Comparison of ENCODE assay signal across 8 mouse cellular contexts in the genomic region with DNA sequence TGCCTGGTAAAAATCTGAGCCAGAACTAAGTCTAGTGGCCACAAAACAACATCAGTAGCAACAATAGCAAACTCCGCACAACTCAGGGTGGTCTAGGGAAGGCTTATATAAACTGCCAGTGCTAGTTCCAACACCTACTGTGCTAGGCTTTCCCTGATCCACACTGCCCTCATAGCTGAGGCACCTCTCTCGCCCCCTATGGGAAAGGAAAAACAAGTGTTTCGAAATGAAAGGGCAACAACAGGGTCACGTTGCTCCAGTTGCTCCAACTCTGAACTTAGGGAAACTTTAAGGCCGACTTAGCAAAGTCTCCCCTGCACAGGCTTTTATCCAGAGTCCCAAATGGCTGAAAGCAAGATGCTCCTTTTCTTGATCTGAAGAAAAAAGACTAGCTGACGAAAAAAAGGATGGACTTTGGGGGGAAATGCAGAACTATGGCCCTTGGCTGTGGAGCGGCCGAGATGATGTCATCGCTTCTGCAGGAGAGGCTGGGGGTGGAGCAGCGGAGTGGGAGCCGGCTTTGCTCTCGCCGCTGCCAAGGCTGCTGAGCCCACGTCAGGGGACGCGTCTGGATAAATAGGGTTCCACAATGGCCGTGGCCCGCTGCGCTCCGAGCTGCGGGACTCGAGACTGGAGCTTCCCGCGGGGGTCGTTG. TPM values are rescaled to one million over a fixed set of nuclear protein-coding genes. Genes with fewer than 3 reads are reported as not detected.
DNase-seq lines count a peak whose midpoint lies in the region; ATAC-seq and TF ChIP-seq lines count a peak whose summit lies in the region.

Gene Sfrp4 (plus strand): TSS at position 532 of the 655 bp plus-strand sequence.

- H3K4me3 ChIP-seq in embryonic facial prominence, embryonic 10.5 days: peak within 1 kb of the TSS; percentile 64
- H3K4me3 ChIP-seq in kidney, embryonic 16.5 days (ENCODE audit: low read length): peak within 1 kb of the TSS; percentile 52
- peak within 1 kb of the TSS; percentile 43 for H3K4me3 ChIP-seq in lung, embryonic 14.5 days (ENCODE audit: low read depth, low read length)
- peak within 1 kb of the TSS; percentile 53 for H3K4me3 ChIP-seq in olfactory bulb, adult 2 months (ENCODE audit: insufficient read depth, low read depth, low read length)

- ATAC-seq in kidney, embryonic 16.5 days (ENCODE audit: low FRiP score, low TSS enrichment): peak; percentile 58; the same call in 1 of the 2 replicates
- peak; percentile 82 for ATAC-seq in lung, embryonic 14.5 days (ENCODE audit: insufficient read depth)

- H3K36me3 ChIP-seq in embryonic facial prominence, embryonic 10.5 days (replicated peaks): no peaks in the 10 kb centered on the region
- no peaks in the 10 kb centered on the region for H3K36me3 ChIP-seq in kidney, embryonic 16.5 days (ENCODE audit: insufficient read depth, low read length)
- H3K36me3 ChIP-seq in lung, embryonic 14.5 days (ENCODE audit: insufficient read depth): no peaks in the 10 kb centered on the region

- H3K9ac ChIP-seq in kidney, embryonic 16.5 days (replicated peaks; ENCODE audit: low read length): peak within 1 kb of the TSS; percentile 63
- H3K9ac ChIP-seq in lung, embryonic 14.5 days: peak within 1 kb of the TSS; percentile 50

- TF ChIP-seq CTCF in lung, embryonic 14.5 days (IDR thresholded peaks at IDR 0.05; ENCODE audit: low read depth): peak; percentile 54
- TF ChIP-seq CTCF in olfactory bulb, adult 2 months (IDR thresholded peaks at IDR 0.05; ENCODE audit: insufficient read depth, low read depth, low read length): no peak

- WGBS in embryonic facial prominence, embryonic 10.5 days: 4% methylated on average over 25 of the region's 25 CpGs
- 4% methylated on average over 25 of the region's 25 CpGs for WGBS in kidney, embryonic 16.5 days
- WGBS in lung, embryonic 14.5 days: 3% methylated on average over 25 of the region's 25 CpGs
- 3% methylated on average over 25 of the region's 25 CpGs for WGBS in olfactory bulb, adult 2 months

- peaks cover 49% of the 10 kb centered on the region for H3K27me3 ChIP-seq in embryonic facial prominence, embryonic 10.5 days (replicated peaks; ENCODE audit: low read depth, poor library complexity, severe bottlenecking)
- H3K27me3 ChIP-seq in kidney, embryonic 16.5 days (ENCODE audit: insufficient read depth, low read length): peaks cover 12% of the 10 kb centered on the region
- H3K27me3 ChIP-seq in lung, embryonic 14.5 days (ENCODE audit: insufficient read depth, low read length): peaks cover 6% of the 10 kb centered on the region

- TF ChIP-seq POLR2A in olfactory bulb, adult 2 months (IDR thresholded peaks at IDR 0.05; ENCODE audit: insufficient read depth, low read depth, low read length): no peak

- DNase-seq in thymus, postnatal 4 days: peak; percentile 21
- no peak for DNase-seq in thymus, adult 18-20 months
- DNase-seq in embryonic facial prominence, embryonic 10.5 days (ENCODE audit: low spot score): peak; percentile 67
- peak; percentile 38 for DNase-seq in heart, adult 8-10 months (ENCODE audit: low spot score)
- peak; percentile 83 for DNase-seq in lung, embryonic 14.5 days
- DNase-seq in B cell, adult 2 months: no peak

- peaks cover 24% of the 10 kb centered on the region for H3K4me1 ChIP-seq in embryonic facial prominence, embryonic 10.5 days
- H3K4me1 ChIP-seq in kidney, embryonic 16.5 days (ENCODE audit: insufficient read depth, low read length): 0 out of 2 replicates have a peak, but pooled peaks cover 7% of the 10 kb centered on the region
- 0 out of 2 replicates have a peak, but pooled peaks cover 2% of the 10 kb centered on the region for H3K4me1 ChIP-seq in lung, embryonic 14.5 days (ENCODE audit: insufficient read depth)
- peaks cover 11% of the 10 kb centered on the region for H3K4me1 ChIP-seq in olfactory bulb, adult 2 months (ENCODE audit: control insufficient read depth, insufficient read depth, low read length)

- no peaks in the 10 kb centered on the region for H3K9me3 ChIP-seq in embryonic facial prominence, embryonic 10.5 days
- no peaks in the 10 kb centered on the region for H3K9me3 ChIP-seq in kidney, embryonic 16.5 days (ENCODE audit: low read length)
- H3K9me3 ChIP-seq in lung, embryonic 14.5 days (ENCODE audit: low read depth, low read length): no peaks in the 10 kb centered on the region

- H3K27ac ChIP-seq in embryonic facial prominence, embryonic 10.5 days (replicated peaks): peak within 1 kb of the TSS; percentile 58
- H3K27ac ChIP-seq in kidney, embryonic 16.5 days (ENCODE audit: low read length): no peak within 1 kb of the TSS
- H3K27ac ChIP-seq in lung, embryonic 14.5 days (ENCODE audit: low read depth): no peak within 1 kb of the TSS
- H3K27ac ChIP-seq in olfactory bulb, adult 2 months (ENCODE audit: insufficient read depth, low read depth, low read length): no peak within 1 kb of the TSS

- H3K4me2 ChIP-seq in kidney, embryonic 16.5 days (replicated peaks; ENCODE audit: low read depth, low read length): peak within 1 kb of the TSS; percentile 93
- H3K4me2 ChIP-seq in lung, embryonic 14.5 days: peak within 1 kb of the TSS; percentile 91

RNA-seq across cellular contexts. Expression of gene Sfrp4, which starts in this region (rescaled TPM):
- 0.26 and 0.67 TPM in 2 replicates for polyA plus RNA-seq in embryonic facial prominence, embryonic 10.5 days (2016; fragmentation: Nextera tagmentation; extraction: Ambion mirVana)
- under 1 TPM; 0.13 to 0.32 (median 0.18) TPM for total RNA-seq in heart, adult 8-10 months (2022)
- 2.2 and 2.4 TPM in 2 replicates for polyA plus RNA-seq in kidney, embryonic 16.5 days (2015; fragmentation: Nextera tagmentation; extraction: Ambion mirVana)
- polyA plus RNA-seq in lung, embryonic 14.5 days (2014; fragmentation: Nextera tagmentation; extraction: Ambion mirVana): 0.18 and 0.32 TPM in 2 replicates
- not detected in 2 replicates for polyA plus RNA-seq in olfactory bulb, adult 2 months (2012; ENCODE audit: insufficient read depth, insufficient read length, low replicate concordance, missing spikeins)

Comparison
In these comparisons a context has a peak if more than half of its experiments do, and no peak if none do; other contexts are left out.
1. Peak in DNase-seq, H3K4me3 ChIP-seq and H3K27ac ChIP-seq in embryonic facial prominence, embryonic 10.5 days; RNA of the gene not detected or under 1 TPM.
2. Peak in DNase-seq in heart, adult 8-10 months; RNA of the gene not detected or under 1 TPM.
3. Peak in DNase-seq, ATAC-seq, H3K4me3 ChIP-seq, H3K9ac ChIP-seq and H3K4me2 ChIP-seq in lung, embryonic 14.5 days; RNA of the gene not detected or under 1 TPM.